ENCODE assay signal across 36 mouse cellular contexts in genomic region chr14:8232155-8232910, GRCm38 (mm10). TPM values are rescaled to one million over a fixed set of nuclear protein-coding genes. Genes with fewer than 3 reads are reported as not detected.
DNase-seq lines count a peak whose midpoint lies in the region; ATAC-seq and TF ChIP-seq lines count a peak whose summit lies in the region.
"Had no signal": no experiment of that assay in that cellular context is flagged by ENCODE, and none has a peak within 500 bp of the region (broad histone marks: within the 10 kb centered on the region; RNA-seq: fewer than 3 reads in every experiment).

No protein-coding gene starts in this region.

- no peak overlapping the region for H3K27ac ChIP-seq in intestine, postnatal 0 days (ENCODE audit: low read depth, low read length)
- H3K27ac ChIP-seq: embryonic facial prominence, embryonic 10.5 days; embryonic facial prominence, embryonic 15.5 days; heart, adult 2 months; heart, embryonic 13.5 days; hindbrain, postnatal 0 days; limb, embryonic 15.5 days; liver, embryonic 15.5 days had no signal

- H3K4me3 ChIP-seq in intestine, postnatal 0 days (ENCODE audit: low read depth, low read length) = no peak overlapping the region
- H3K4me3 ChIP-seq: embryonic facial prominence, embryonic 10.5 days; embryonic facial prominence, embryonic 15.5 days; heart, adult 2 months; heart, embryonic 13.5 days; limb, embryonic 15.5 days; liver, embryonic 15.5 days had no signal

- ATAC-seq in erythroid progenitor cell, adult 5-6 weeks (replicated peaks; ENCODE audit: low FRiP score, poor library complexity, severe bottlenecking) = 0 out of 2 replicates have a peak, but pooled peaks have one; percentile 11
- peak; percentile 55 for ATAC-seq in megakaryocyte progenitor cell, adult 5-6 weeks (replicated peaks; ENCODE audit: poor library complexity)
- ATAC-seq in activated CD4-positive, CD25-positive, alpha-beta regulatory T cell, adult 4 months = no peak
- ATAC-seq in intestine, postnatal 0 days = no peak
- ATAC-seq: forebrain, embryonic 14.5 days; hindbrain, postnatal 0 days had no signal

- no peaks in the 10 kb centered on the region for H3K9me3 ChIP-seq in intestine, postnatal 0 days (ENCODE audit: control insufficient read depth)
- H3K9me3 ChIP-seq: embryonic facial prominence, embryonic 10.5 days; embryonic facial prominence, embryonic 15.5 days; heart, embryonic 13.5 days; limb, embryonic 15.5 days; liver, embryonic 15.5 days had no signal

- no peak for TF ChIP-seq CTCF in intestine, postnatal 0 days (IDR thresholded peaks at IDR 0.05; ENCODE audit: low read depth)

- 84% methylated on average over 6 of the region's 6 CpGs for WGBS in intestine, postnatal 0 days

- no peaks in the 10 kb centered on the region for H3K4me1 ChIP-seq in intestine, postnatal 0 days (replicated peaks; ENCODE audit: control insufficient read depth, insufficient read depth, low read length)
- H3K4me1 ChIP-seq: embryonic facial prominence, embryonic 10.5 days; embryonic facial prominence, embryonic 15.5 days; limb, embryonic 15.5 days had no signal

- H3K4me2 ChIP-seq in intestine, postnatal 0 days (replicated peaks; ENCODE audit: low read depth) = no peak overlapping the region
- H3K4me2 ChIP-seq: embryonic facial prominence, embryonic 15.5 days; heart, embryonic 13.5 days; limb, embryonic 15.5 days; liver, embryonic 15.5 days; lung, embryonic 14.5 days had no signal

- DNase-seq in 3134 (ENCODE audit: extremely low read depth, insufficient read length, low spot score) (peak; percentile 53), 416B (ENCODE audit: low read depth) (peak; percentile 89)
- no peak for DNase-seq in lung, postnatal 36 days
- DNase-seq: adrenal gland, adult 2 months; adrenal gland, postnatal 36 days; cerebellum, adult 2 months; cerebellum, postnatal 14 days; gastrocnemius, postnatal 14 days; heart, adult 2 months; heart, postnatal 10 days; kidney, adult 18-20 months; kidney, postnatal 4 days; layer of hippocampus, postnatal 36 days; left cerebral cortex, postnatal 4 days; lung, embryonic 14.5 days; lung, postnatal 14 days; midbrain, embryonic 14.5 days; right cerebral cortex, adult 18-20 months; spleen, adult 18-20 months; thymus, adult 2 months; thymus, postnatal 36 days had no signal

- no peak overlapping the region for H3K9ac ChIP-seq in intestine, postnatal 0 days (ENCODE audit: low read depth, low read length)
- H3K9ac ChIP-seq: embryonic facial prominence, embryonic 15.5 days; heart, embryonic 13.5 days; limb, embryonic 15.5 days; liver, embryonic 15.5 days; lung, embryonic 14.5 days had no signal

- H3K36me3 ChIP-seq in intestine, postnatal 0 days (ENCODE audit: control insufficient read depth, insufficient read depth) = no peaks in the 10 kb centered on the region
- H3K36me3 ChIP-seq: embryonic facial prominence, embryonic 10.5 days; embryonic facial prominence, embryonic 15.5 days; heart, embryonic 13.5 days; limb, embryonic 15.5 days had no signal

- no peaks in the 10 kb centered on the region for H3K27me3 ChIP-seq in intestine, postnatal 0 days (replicated peaks; ENCODE audit: control insufficient read depth, insufficient read depth, low read length)
- H3K27me3 ChIP-seq: embryonic facial prominence, embryonic 15.5 days; heart, embryonic 13.5 days; limb, embryonic 15.5 days; liver, embryonic 15.5 days had no signal

RNA-seq across cellular contexts. Expression of gene Kctd6, which starts 18.4 kb away (rescaled TPM):
- 2.5 and 8.8 TPM in 2 replicates for total RNA-seq in erythroid progenitor cell, adult 5-6 weeks (2015; ENCODE audit: low replicate concordance)
- 4.7 and 5.8 TPM in 2 replicates for total RNA-seq in erythroid progenitor cell, adult 5-6 weeks (2017; ENCODE audit: low replicate concordance)
- 4.2 and 4.7 TPM in 2 replicates for total RNA-seq in megakaryocyte progenitor cell, adult 5-6 weeks (2015)
- 3.9 and 5.2 TPM in 2 replicates for total RNA-seq in megakaryocyte progenitor cell, adult 5-6 weeks (2017)
- polyA plus RNA-seq in activated CD4-positive, CD25-positive, alpha-beta regulatory T cell, adult 4 months (2017; shearing (Covaris generic)) = 1 to 10 TPM; 3.2 to 4.5 TPM
- 18.8 and 19.5 TPM in 2 replicates for polyA plus RNA-seq in intestine, postnatal 0 days (2015; fragmentation: Nextera tagmentation; extraction: Ambion mirVana)

RNA-seq across cellular contexts. Expression of gene Acox2, which starts 26.8 kb away (rescaled TPM):
- total RNA-seq in erythroid progenitor cell, adult 5-6 weeks (2015; ENCODE audit: low replicate concordance) = not detected in 2 replicates
- not detected in 2 replicates for total RNA-seq in erythroid progenitor cell, adult 5-6 weeks (2017; ENCODE audit: low replicate concordance)
- not detected in 2 replicates for total RNA-seq in megakaryocyte progenitor cell, adult 5-6 weeks (2015)
- not detected in 2 replicates for total RNA-seq in megakaryocyte progenitor cell, adult 5-6 weeks (2017)
- not detected for polyA plus RNA-seq in activated CD4-positive, CD25-positive, alpha-beta regulatory T cell, adult 4 months (2017; shearing (Covaris generic))
- polyA plus RNA-seq in intestine, postnatal 0 days (2015; fragmentation: Nextera tagmentation; extraction: Ambion mirVana) = 9.3 and 10.8 TPM in 2 replicates
- total RNA-seq: hindbrain, postnatal 0 days; layer of hippocampus, adult 8-10 months; layer of hippocampus, postnatal 36 days; monocyte, adult 5-6 weeks; neutrophil, adult 5-6 weeks had no signal
- polyA plus RNA-seq: brain, embryonic 14.5 days; embryonic facial prominence, embryonic 10.5 days; forebrain, embryonic 14.5 days; midbrain, embryonic 14.5 days had no signal

RNA-seq across cellular contexts. Expression of gene Pdhb, which starts 59.5 kb away (rescaled TPM):
- total RNA-seq in erythroid progenitor cell, adult 5-6 weeks (2015; ENCODE audit: low replicate concordance) = 56.6 and 63.7 TPM in 2 replicates
- total RNA-seq in erythroid progenitor cell, adult 5-6 weeks (2017; ENCODE audit: low replicate concordance) = 86.1 and 123 TPM in 2 replicates
- total RNA-seq in megakaryocyte progenitor cell, adult 5-6 weeks (2015) = 84.6 and 98.4 TPM in 2 replicates
- total RNA-seq in megakaryocyte progenitor cell, adult 5-6 weeks (2017) = 144 and 170 TPM in 2 replicates
- polyA plus RNA-seq in activated CD4-positive, CD25-positive, alpha-beta regulatory T cell, adult 4 months (2017; shearing (Covaris generic)) = 100 to 1,000 TPM; 117 to 121 TPM
- polyA plus RNA-seq in intestine, postnatal 0 days (2015; fragmentation: Nextera tagmentation; extraction: Ambion mirVana) = 140 and 149 TPM in 2 replicates

Comparison
In these comparisons a context has a peak if more than half of its experiments do, and no peak if none do; other contexts are left out.
1. ATAC-seq: peak in erythroid progenitor cell, adult 5-6 weeks (single experiment) and megakaryocyte progenitor cell, adult 5-6 weeks (single experiment); none in activated CD4-positive, CD25-positive, alpha-beta regulatory T cell, adult 4 months (single experiment) and intestine, postnatal 0 days (single experiment).